Mouse (Mus musculus): ENCODE measurements around the gene Gm21887.
"Not testable (repeated sequence)": the region's sequence is repeated elsewhere in the genome, so short reads cannot be mapped to it uniquely, and the experiment has no call there.

DNA sequence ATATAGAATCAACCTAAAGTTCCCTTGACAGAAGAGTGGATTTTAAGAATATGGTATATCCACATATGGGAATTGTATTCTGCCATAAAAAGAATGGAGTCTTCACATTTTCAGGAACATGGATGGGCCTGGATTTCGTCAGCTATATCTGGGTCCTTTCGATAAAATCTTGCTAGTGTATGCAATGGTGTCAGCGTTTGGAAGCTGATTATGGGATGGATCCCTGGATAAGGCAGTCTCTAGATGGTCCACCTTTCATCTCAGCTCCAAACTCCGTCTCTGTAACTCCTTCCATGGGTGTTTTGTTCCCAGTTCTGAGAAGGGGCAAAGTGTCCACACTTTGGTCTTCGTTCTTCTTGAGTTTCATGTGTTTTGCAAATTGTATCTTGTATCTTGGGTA lies 33.1 kb upstream of the Gm21887 start:
- TF ChIP-seq CTCF (IDR thresholded peaks at IDR 0.05; ENCODE audit: borderline replicate concordance, control insufficient read depth, extremely low read depth, insufficient read depth, low read length, poor library complexity); POLR2A (IDR thresholded peaks at IDR 0.05; ENCODE audit: control insufficient read depth, extremely low read depth, insufficient read depth, low read length, poor library complexity): not testable (repeated sequence)

All from thymus, adult 2 months (tissue).